Mouse (Mus musculus): Measurements from ENCODE around the gene Gm28510. TPM values are rescaled to one million over a fixed set of nuclear protein-coding genes. Genes with fewer than 3 reads are reported as not detected.
"Not testable (repeated sequence)": the region's sequence is repeated elsewhere in the genome, so short reads cannot be mapped to it uniquely, and the experiment has no call there.

The Gm28510 gene
- polyA plus RNA-seq (2015; fragmentation: Nextera tagmentation; extraction: Ambion mirVana), result not detected in 2 replicates

GRCm38 (mm10) chrY:10412437-10412836, at the start of gene Gm28510:
Gene Gm28510, plus strand, starts transcription at chrY:10412737.
- not testable (repeated sequence) for H3K4me1 ChIP-seq (replicated peaks; ENCODE audit: control insufficient read depth, insufficient read depth, low read length); H3K9me3 ChIP-seq (ENCODE audit: control insufficient read depth, low read length); H3K4me3 ChIP-seq (replicated peaks; ENCODE audit: low read length); H3K27me3 ChIP-seq (replicated peaks; ENCODE audit: control insufficient read depth, insufficient read depth, low read length); H3K9ac ChIP-seq (replicated peaks; ENCODE audit: low read depth, low read length); H3K4me2 ChIP-seq (ENCODE audit: low read length); ATAC-seq; H3K36me3 ChIP-seq (ENCODE audit: control insufficient read depth, insufficient read depth); H3K27ac ChIP-seq (ENCODE audit: low read length)
- WGBS, result no CpG with 5 or more reads among the region's 6 CpGs

Other genes with a start within 250 kb of the Gm28510 start
- not detected in 2 replicates for gene Gm20834, start 88.1 kb upstream of the Gm28510 start, polyA plus RNA-seq (2015; fragmentation: Nextera tagmentation; extraction: Ambion mirVana)
- not detected in 2 replicates for gene Gm20737, start 123.3 kb downstream of the Gm28510 start, polyA plus RNA-seq (2015; fragmentation: Nextera tagmentation; extraction: Ambion mirVana)
- not detected in 2 replicates for gene Gm21775, start 140.7 kb downstream of the Gm28510 start, polyA plus RNA-seq (2015; fragmentation: Nextera tagmentation; extraction: Ambion mirVana)
- gene Gm21900, start 203.6 kb downstream of the Gm28510 start, polyA plus RNA-seq (2015; fragmentation: Nextera tagmentation; extraction: Ambion mirVana), result not detected in 2 replicates